ENCODE assay signal across 25 mouse cellular contexts in the genomic region with DNA sequence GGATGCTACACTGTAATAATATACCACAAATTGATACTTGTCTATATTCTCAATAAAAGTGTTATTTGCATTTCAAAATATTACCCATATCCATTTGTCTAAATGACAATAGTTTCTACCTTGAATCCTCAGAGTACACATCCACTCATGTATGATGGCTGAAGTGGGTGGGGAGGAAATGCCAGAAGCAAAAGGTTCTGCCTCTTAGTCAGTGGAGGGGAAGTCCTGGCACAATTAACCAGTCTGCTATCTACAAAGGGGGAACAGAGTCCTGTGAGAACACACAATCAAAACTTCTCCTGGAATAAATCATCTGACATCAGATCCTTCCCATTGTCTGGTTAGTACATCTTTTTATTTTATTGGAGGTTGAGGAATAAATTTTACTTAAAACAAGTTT. TPM values are rescaled to one million over a fixed set of nuclear protein-coding genes. Genes with fewer than 3 reads are reported as not detected.
DNase-seq lines count a peak whose midpoint lies in the region; ATAC-seq lines count a peak whose summit lies in the region.
"Had no signal": no experiment of that assay in that cellular context is flagged by ENCODE, and none has a peak within 500 bp of the region (broad histone marks: within the 10 kb centered on the region; RNA-seq: fewer than 3 reads in every experiment).

No protein-coding gene starts in this region.

- peak; percentile 56 for ATAC-seq in activated CD4-positive, CD25-positive, alpha-beta regulatory T cell, adult 4 months
- ATAC-seq in neutrophil, adult 5-6 weeks (ENCODE audit: extremely low read depth, insufficient number of reproducible peaks, low FRiP score, poor library complexity, severe bottlenecking), result peak; percentile 47; the same call in 1 of the 2 replicates
- ATAC-seq: forebrain, embryonic 14.5 days; hindbrain, embryonic 16.5 days; intestine, embryonic 15.5 days had no signal

- DNase-seq in lung, postnatal 36 days, result peak; percentile 21
- no peak for DNase-seq in lung, postnatal 4 days
- DNase-seq in CD4-positive helper T cell, adult 2 months (ENCODE audit: low read depth, low spot score), result peak; percentile 39
- no peak for DNase-seq in adipocyte (ENCODE audit: low spot score)
- no peak for DNase-seq in adrenal gland, postnatal 25 days
- no peak for DNase-seq in retina, postnatal 1 day
- DNase-seq: adrenal gland, adult 8-10 months; cerebellum, adult 11-12 months; cerebellum, adult 9-10 months; cerebellum, postnatal 36 days; gastrocnemius, adult 2 months; gastrocnemius, postnatal 25 days; heart, postnatal 36 days had no signal

RNA-seq across cellular contexts. Expression of a gene that starts 2.9 kb away (rescaled TPM):
- 10 to 100 TPM; 51.6 to 56.7 TPM for polyA plus RNA-seq in activated CD4-positive, CD25-positive, alpha-beta regulatory T cell, adult 4 months (2017; shearing (Covaris generic))
- total RNA-seq in neutrophil, adult 5-6 weeks (2017), result 129 and 133 TPM in 2 replicates
- total RNA-seq in adrenal gland, postnatal 25 days (2021), result 1.2 TPM in 1 of 2 replicates, not detected in the other
- total RNA-seq: gastrocnemius, adult 2 months; gastrocnemius, postnatal 25 days; MEL had no signal
- polyA plus RNA-seq: embryonic facial prominence, embryonic 10.5 days; erythroblast, embryonic 14.5 days; forebrain, embryonic 10.5 days; forebrain, embryonic 14.5 days; hindbrain, embryonic 12.5 days had no signal

RNA-seq across cellular contexts. Expression of a gene that starts 32.1 kb away (rescaled TPM):
- 1 to 10 TPM in 1 of 2 experiments, not detected in 1; 1.3 TPM for polyA plus RNA-seq in activated CD4-positive, CD25-positive, alpha-beta regulatory T cell, adult 4 months (2017; shearing (Covaris generic))
- total RNA-seq in neutrophil, adult 5-6 weeks (2017), result 1.4 and 3.7 TPM in 2 replicates
- total RNA-seq in adrenal gland, postnatal 25 days (2021), result 3.4 and 3.6 TPM in 2 replicates
- total RNA-seq: granulocyte monocyte progenitor cell, adult 5-6 weeks; MEL had no signal
- polyA plus RNA-seq: erythroblast, embryonic 14.5 days had no signal

RNA-seq across cellular contexts. Expression of a gene that starts 35.9 kb away (rescaled TPM):
- 1,000 to 10,000 TPM; 2,094 to 2,461 TPM for polyA plus RNA-seq in activated CD4-positive, CD25-positive, alpha-beta regulatory T cell, adult 4 months (2017; shearing (Covaris generic))
- 44.8 and 59.4 TPM in 2 replicates for total RNA-seq in neutrophil, adult 5-6 weeks (2017)
- total RNA-seq in adrenal gland, postnatal 25 days (2021), result 0.94 TPM in 1 of 2 replicates, not detected in the other
- total RNA-seq: gastrocnemius, adult 2 months; MEL had no signal
- polyA plus RNA-seq: embryonic facial prominence, embryonic 10.5 days; forebrain, embryonic 10.5 days; forebrain, embryonic 14.5 days; heart, embryonic 13.5 days; hindbrain, embryonic 12.5 days; hindbrain, embryonic 16.5 days had no signal

Comparison
In these comparisons a context has a peak if more than half of its experiments do, and no peak if none do; other contexts are left out.
1. DNase-seq: peak in lung, postnatal 36 days (single experiment) and CD4-positive helper T cell, adult 2 months (single experiment); none in lung, postnatal 4 days (0 of 2), adipocyte (single experiment), adrenal gland, postnatal 25 days (single experiment) and retina, postnatal 1 day (single experiment).
2. RNA of a gene that starts 2.9 kb away (total RNA-seq): 129 to 133 TPM in neutrophil, adult 5-6 weeks; 1.2 TPM in adrenal gland, postnatal 25 days; every median in the first group is over 10 times any median in the second.
3. RNA of a gene that starts 35.9 kb away (total RNA-seq): 44.8 to 59.4 TPM in neutrophil, adult 5-6 weeks; 0.94 TPM in adrenal gland, postnatal 25 days; every median in the first group is over 10 times any median in the second.